16 mouse cellular contexts compared by ENCODE assay signal in the genomic region with DNA sequence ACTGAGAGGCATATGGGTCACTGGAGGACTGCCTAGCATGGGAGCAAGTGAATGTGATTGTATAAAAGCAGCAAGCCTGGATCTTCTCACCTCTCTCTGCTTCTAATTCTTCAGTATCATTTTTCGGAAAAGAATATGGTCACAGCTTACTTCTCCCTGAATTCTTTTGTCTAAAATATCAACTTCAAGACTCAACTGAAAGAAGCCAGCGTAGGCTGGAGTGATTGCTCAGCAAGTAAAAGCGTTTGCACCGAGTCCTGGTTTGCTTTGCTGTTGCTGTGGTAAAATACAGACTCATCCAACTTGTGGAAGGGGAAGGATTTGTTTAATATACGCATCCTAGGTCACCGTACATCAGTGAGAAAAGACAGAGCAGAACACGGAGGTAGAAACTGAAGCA.
"Had no signal": no experiment of that assay in that cellular context is flagged by ENCODE, and none has a peak within 500 bp of the region (broad histone marks: within the 10 kb centered on the region; RNA-seq: fewer than 3 reads in every experiment).

No protein-coding gene starts in this region.

- H3K27me3 ChIP-seq: midbrain, embryonic 12.5 days; neural tube, embryonic 13.5 days; stomach, embryonic 15.5 days had no signal

- H3K4me2 ChIP-seq: lung, embryonic 14.5 days; midbrain, embryonic 12.5 days; neural tube, embryonic 13.5 days; stomach, embryonic 15.5 days had no signal

- H3K4me1 ChIP-seq: midbrain, embryonic 10.5 days; midbrain, embryonic 12.5 days; neural tube, embryonic 13.5 days; stomach, embryonic 15.5 days had no signal

- H3K4me3 ChIP-seq: midbrain, embryonic 10.5 days; midbrain, embryonic 12.5 days; myocyte; neural tube, embryonic 13.5 days; stomach, embryonic 15.5 days had no signal

- DNase-seq: lung, adult 18-20 months; lung, embryonic 14.5 days; lung, postnatal 10 days; lung, postnatal 4 days; midbrain, embryonic 14.5 days; right cerebral cortex, postnatal 14 days; thymus, adult 18-20 months; thymus, postnatal 14 days; thymus, postnatal 36 days had no signal

- H3K9me3 ChIP-seq: midbrain, embryonic 10.5 days; midbrain, embryonic 12.5 days; neural tube, embryonic 13.5 days; stomach, embryonic 15.5 days had no signal

- H3K9ac ChIP-seq: lung, embryonic 14.5 days; midbrain, embryonic 12.5 days; neural tube, embryonic 13.5 days; stomach, embryonic 15.5 days had no signal

- H3K27ac ChIP-seq: midbrain, embryonic 10.5 days; midbrain, embryonic 12.5 days; neural tube, embryonic 13.5 days; stomach, embryonic 15.5 days; stomach, postnatal 0 days had no signal

- ATAC-seq: midbrain, embryonic 16.5 days had no signal

- H3K36me3 ChIP-seq: midbrain, embryonic 10.5 days; midbrain, embryonic 12.5 days; neural tube, embryonic 13.5 days; stomach, embryonic 15.5 days had no signal
